Mouse (Mus musculus) skeletal muscle tissue, adult 2 months (tissue): Measurements from ENCODE around the gene Agap1.

Experiments used
- DNase-seq: peaks from one replicate; pipeline ENCODE4 v3.0.0-alpha.2; 2012; ENCODE audit warnings: low read depth, low spot score

The Agap1 gene

DNA sequence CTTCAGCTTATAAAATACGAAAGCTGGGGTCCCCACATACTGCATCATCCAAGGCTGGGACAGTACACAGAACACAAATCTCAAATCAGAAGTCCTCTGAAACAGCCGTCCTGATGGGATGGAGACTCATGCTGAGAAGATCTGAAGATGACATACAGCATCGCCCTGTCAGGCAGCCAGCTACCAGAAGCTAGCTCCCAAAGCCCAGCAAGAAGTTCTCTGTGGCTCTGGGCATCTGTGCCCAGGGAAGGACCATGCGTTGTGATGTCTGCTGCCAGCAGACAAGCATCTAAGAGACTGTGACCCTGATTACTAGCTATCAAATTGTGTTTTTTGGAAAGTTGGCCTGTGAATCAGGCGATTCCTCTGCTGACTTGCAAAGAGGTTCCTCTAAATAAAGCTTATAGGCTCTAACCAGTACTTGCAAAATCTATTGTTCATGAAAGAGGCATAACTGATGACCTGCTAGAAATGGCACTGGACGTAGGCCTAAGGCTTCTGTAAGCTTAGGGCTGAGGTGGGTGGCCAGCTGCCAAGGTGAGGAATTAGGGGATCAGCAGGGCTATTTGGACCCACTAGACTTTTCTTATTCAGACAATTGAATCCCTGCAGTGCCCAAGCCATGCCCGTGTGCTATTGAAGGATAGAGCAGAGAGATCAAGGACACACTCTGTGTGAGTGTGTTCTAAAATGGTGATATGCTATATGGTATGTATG is 121.7 kb downstream of the Agap1 start:
- no peak for DNase-seq

DNA sequence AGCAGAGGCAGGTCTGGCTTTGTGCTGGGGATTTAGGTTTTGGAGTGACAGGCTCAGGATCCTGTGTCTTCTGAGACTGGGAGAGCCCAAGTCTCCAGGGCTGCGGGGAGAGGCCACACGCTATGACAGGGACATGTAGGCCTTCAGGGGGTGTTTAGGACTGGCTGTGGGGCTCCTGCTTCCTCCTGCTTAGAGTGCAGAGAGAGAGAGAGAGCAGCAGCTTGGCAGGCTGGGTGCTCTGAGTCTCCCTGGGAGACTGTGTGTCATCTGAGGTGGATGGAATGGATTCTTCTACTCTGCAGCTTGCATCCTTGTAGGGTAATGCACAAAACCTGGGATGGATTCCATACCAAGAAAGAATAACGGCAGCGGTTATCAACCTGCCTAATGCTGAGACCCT is 122.4 kb downstream of the Agap1 start:
- DNase-seq, result peak; percentile 82

DNA sequence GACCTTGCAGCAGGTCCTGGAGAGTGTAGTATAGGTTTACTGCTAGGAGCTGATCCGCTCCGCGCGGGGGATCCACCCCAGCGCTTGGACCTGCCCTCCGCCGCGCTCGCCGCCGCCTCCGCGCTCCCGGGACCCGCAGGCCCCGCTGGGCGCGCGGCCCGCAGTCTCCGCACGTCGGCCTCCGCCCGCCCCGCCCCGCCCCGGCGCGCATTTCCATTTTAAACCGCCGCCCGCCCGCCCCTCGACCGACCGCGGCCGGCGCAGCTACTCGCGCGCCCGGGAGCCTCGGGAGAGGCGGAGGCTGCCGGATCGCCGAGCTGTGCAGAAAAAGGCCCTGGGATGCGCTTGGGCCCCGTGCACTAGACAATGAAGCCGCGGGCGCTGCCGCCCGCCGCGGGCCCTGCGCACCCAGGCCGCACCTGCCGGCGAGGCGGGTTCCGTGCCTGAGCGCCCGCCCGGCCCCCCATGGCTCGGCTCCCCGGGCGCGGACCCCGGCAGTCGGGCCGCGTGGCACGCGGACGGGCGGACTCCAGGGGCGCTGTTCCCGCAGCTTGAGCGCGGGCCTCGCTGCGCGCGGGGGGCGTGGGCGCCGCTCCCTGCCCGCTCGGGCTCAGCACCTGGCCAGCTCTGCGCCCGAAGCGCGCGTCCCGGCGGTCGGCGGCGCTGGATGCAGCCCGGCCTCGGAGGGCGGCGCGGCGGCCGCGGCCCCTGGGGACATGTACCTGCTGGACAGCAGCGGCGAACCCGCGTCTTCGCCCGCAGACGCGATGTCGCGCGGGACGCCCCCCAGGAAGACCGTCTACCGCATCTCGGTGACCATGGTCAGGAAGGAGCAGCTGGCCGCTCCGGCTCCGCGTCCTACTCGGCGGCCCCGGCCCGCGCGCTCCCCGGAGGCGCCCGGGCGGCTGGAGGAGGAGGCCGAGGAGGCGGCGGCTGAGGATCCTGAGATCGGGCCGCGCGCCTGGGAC is 125.7 kb downstream of the Agap1 start:
- peak; percentile 62 for DNase-seq

DNA sequence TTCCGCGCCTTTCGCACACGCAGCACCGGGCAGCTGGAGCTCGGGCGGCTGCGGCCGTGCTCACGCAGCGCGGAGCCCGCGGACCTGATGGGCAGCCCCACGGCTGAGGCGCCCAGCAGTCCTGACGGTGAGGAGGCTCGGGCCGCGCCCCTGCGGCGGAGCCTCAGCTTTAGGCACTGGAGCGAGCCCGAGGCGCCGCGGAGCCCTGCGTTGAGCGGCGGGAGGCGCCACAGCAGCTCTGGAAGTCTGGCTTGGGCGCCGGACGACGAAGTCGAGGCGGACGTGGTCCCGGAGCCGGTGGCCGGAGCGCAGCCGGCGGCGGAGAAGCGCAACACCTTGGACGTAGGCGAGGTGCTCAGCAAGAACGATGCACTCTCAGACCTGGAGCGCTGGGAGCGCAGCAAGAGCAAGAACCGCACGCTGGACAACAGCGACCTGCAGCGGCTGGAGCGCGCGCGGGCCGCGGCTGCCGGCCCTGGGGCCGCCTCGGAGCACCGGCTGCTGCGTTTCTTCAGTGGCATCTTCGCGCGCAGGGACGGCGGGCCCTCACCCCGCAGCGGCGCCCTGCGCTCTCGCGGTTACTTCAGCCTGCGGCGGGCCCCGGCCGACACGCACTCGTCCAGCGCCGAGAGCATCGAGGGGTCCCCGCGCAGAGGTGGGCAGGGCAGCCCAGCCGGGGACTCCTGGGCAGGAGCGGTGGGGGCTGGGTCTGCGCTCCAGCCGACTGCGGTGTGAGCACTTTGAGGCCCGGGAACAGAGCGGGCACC is 126.6 kb downstream of the Agap1 start:
- peak; percentile 52 for DNase-seq

DNA sequence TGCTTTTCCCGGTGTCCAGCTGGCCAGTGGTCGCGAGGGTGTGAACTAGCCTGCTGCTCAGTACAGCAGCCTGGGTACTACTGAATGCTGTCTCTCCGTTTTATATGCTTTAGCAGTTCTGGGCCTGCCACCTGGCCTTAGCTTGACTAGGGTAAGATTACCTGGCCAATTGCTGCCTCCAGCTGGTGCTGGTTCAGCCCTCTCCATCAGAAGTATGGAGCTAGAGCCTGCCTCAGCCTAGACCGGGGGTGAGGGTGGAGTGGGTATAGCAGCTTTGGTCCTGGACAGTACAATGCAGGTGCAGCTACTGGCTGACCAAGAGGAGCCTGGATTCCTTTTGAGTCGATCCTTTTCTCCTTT is 127.1 kb downstream of the Agap1 start:
- DNase-seq, result no peak

DNA sequence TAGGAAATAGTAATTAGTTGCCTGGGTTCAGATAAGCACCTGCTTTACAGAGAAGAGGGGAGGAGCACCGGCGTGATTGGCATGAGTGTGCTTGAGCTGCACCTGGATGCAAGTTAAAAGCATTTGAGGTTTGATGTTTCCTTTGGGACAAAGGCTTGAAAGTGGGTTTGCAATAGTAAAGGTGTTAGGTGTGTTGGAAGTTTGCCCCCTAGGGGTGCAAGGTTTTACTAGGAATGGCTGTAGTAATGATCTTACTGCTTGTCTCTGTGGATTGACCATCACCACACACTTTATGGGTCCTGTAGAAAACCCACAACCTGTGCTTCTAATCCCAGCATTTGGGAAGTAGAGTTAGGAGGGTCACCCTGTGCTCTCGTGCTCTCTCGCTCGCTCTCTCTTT is 128.8 kb downstream of the Agap1 start:
- no peak for DNase-seq

DNA sequence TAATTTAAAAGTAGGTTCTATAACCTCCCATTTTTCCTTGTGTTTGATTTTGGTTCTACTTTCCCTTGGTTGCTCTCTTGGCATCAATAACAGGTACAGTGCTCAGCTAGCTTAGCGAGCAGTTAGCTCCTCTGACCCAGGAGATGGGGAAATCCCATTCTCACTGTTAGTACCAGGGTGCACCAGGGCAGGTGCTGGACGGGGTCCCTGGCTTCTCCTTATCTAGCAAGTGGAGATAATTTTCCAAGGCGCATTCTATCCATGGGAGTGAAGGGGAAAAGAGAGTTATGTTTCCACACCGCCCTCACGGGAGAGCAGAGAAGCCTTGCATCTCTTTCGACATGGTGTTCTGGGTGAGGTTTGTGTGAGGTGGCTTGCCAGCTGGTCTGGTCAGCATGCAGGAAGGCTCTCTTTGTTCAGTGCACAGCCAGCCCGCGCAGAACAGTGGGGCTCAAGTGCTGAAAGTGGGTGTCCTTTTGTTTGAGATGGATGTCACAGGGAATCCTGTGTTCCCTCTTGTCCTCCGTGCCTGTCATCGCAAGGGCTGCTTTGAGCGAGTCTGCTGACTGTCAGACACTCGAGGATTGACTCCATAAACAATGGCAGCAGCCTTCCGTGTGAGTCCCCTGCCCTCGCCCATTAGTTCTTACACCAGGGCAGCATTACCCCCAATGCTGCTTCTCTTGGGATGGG is 132.5 kb downstream of the Agap1 start:
- DNase-seq, result no peak

DNA sequence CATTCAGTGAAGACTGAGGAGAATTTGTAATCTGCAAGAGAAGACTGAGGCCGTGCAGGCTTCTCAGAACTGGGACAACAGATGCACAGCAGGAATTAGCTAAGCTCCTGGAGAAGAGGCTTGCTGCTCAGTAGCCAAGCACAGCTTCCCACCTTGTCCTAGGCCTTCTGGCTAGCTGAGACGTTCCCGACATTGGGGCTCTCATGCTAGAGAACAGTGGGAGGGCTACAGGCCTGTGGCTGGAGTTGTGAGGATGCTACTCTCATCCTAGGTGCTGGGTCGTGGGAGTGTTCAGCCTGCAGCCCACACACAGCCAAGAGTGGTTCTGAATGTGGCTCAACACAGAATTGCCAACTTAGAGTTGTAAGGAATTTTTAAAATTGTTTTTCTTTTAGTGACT is 133.5 kb downstream of the Agap1 start:
- DNase-seq, result no peak

DNA sequence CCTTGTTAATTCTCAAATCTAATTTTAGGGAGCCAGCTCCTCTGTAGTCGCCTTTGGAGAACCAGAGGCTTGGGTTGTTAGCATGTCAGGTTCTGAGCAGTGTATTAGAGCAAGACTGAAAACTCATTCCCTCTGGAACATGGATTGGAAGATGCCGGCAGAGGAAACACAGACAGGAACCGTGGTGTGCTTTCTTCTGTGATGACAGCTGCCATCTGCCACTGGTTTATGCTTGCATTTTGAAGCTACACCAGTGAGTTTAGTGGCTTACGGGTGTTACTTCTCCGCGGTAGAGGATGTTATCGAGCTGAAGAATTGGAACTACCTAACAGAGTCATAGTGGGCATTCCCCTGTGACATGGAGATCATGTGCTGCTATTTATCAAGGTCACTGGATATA is 136.4 kb downstream of the Agap1 start:
- no peak for DNase-seq

DNA sequence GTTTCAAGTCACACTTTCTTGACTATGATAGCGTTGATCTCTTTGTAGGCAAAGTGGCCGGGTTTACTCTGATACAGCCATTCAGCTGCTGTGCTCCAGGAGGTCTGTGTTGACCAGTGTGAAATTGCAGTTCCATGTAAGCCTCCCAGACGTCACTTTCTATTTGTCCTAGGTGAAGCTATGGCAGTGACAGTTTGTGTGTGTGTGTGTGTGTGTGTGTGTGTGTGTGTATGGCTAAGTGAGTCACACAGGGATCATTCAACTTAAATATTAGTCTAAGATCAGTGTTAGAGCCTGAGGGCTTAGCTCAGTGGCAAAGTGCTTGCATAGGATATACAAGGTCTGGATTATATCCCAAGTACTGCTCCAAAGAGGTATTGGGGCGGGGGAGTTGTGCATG is 138.6 kb downstream of the Agap1 start:
- no peak for DNase-seq

DNA sequence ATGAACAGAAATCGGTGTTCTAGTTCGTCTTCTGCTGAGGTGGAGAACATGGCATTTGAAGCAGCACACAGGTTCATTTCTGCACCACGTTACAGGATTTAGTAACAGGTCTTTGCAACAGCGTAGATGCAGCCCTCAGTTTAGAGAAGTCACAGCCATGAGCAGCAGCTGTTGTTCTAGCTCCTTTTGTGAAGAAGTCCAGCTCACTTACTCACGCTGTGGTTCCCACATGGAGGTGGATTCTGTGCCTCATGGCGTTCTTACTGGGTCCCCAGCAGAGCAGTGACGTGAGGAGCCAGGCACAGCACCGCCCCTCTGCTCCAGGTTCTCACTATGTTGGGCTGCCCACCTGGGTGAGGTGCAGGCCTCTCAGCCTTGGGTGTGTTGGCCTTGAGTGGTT is 140.4 kb downstream of the Agap1 start:
- no peak for DNase-seq

DNA sequence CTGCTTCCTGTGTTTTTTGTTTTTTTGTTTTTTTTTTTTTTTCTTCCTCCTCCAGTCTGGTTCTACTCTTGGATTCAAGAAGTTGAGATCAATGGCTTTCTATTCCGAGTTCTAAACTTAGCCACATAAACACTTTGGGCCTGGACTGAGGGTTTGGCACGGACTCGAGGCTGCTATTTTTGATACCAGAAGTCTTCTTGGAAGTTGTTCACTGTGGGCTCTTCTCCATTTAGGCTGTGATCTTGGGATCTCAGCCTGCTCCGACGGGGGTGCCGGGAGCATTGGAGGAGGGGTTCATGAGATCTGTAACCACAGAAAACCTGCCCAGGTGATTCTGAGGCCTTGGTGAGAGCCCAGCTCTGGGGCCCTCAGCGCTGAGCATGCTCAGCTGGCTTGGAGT is 140.8 kb downstream of the Agap1 start:
- DNase-seq, result peak; percentile 63

DNA sequence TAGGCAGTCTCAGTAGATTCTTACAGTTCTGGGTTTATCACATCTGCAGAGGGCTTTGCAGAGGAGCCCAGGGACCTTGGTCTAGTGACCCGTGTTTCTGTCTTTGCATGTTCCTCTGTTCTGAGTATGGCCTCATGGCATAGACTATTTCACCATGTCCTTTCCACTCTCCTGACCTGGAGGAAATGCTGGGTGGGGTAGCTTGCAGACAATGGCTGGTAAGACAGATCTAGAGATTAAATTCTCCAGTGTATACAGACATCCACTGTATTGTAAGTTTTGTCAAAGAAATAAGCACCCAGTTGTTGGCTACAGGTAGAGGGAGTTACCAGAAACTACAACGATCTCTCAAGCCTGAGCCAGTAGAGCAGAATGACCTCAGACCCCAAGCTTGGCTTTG is 141.6 kb downstream of the Agap1 start:
- DNase-seq, result no peak

DNA sequence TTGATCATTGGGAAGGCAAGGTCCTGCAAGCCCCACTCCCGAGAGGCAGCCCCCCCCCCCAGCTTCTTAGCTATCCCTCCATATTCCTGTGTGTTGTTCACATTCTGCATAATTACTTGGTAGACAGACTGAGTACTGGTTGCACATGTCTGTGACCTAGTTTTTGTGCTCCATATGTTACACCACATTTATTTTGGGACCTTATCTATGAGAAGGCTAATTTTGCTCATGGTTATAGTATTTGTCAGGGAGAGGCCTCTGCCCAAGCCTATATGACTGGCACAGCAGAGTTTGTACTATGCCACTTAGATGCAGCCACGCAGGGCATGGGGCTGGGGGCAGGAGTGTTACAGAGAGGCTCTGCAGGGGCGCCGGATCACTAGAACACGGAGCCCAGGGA is 144.3 kb downstream of the Agap1 start:
- no peak for DNase-seq

DNA sequence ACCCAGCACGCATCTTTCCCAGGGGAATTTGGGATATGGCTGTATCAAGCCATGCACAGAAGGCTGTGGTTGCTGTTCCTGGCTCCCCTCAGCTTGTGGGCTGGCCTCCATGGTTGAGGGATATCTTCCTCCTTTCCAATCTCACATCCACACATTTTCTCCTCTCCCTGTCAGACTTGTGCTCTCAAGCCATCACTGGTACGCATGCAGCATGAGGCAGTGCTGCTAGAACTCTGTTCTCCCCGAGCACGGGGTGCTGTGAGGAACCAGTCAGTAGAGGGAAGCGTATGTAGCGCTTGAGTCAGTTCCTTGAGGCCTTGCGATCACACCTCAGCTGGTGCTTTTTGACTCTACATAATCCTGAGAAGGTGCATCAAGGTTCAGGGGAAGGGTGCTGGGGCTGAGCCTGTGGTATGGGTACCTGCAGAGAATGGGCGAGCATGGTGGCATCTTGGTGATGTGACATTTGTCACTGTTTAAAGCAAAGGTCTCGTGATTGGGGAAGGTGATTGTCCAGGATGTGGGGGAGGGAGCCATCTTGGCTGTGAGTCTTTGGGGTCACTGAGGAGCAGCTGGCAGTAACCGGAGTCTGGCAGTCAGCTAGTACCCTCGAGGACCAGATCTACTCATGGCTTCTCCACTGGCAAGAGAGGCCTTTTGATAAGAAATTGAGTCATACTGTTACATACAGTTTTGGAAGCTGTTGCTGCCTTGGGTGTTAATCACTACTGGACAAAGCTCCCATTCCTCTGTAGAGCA is 145.6 kb downstream of the Agap1 start:
- no peak for DNase-seq

DNA sequence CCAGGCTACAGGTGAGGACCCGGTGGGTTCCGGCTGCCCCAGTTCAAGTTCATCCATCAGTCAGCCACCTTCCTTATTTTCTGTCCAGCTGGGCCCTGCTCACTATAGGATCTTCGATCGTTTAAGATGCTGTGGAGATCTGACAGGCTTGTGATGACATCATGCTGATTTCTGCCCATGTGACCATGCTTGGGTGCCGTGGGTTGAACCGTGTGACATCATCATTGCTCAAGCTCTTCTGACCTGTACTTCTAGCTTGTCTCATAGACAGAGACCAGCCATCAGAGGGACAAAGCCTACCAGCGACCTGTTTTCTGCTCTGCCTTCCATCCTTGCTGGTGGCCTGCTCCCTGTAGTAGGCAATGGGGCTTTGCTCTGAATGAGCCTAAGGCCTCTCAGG is 146.7 kb downstream of the Agap1 start:
- no peak for DNase-seq

DNA sequence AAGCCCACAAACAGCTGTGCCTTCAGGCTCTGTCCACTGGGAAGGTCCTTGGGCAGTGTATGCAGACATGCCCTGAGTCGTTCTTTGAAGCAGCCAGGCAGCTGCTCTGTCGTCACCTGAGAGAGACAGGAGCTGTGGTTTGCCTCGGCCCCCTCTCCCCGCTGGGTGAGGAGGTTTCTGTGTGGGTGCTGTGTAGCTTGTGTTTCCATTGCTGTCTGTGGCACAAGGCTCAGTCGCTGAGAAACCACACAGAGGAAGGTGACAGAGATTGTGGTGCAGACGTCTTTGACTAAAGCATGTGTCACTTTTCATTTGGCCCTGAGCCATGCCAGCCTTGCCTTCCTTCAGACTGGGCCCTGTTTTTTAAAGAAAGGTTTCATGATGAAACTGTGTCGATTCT is 148.3 kb downstream of the Agap1 start:
- DNase-seq, result no peak

DNA sequence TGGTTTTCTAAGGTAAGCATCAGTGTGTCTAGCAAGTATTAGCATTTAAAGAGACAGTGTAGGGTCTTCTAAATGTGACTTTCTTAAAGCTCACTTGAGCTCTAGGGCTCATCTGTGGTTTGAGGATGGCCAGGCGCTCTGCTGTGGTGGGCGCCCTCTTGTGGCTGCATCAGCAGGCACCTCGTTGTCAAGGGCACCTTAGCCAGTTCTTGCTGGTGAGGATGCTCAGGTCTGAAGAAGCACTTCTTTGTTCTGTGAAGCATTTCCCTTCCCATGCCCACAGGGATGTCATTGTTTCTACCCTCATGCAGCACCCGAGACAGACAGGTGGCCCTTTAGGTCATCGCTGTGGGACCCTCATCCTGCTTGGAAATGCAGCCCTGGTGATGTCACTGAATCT is 152.0 kb downstream of the Agap1 start:
- DNase-seq, result no peak

DNA sequence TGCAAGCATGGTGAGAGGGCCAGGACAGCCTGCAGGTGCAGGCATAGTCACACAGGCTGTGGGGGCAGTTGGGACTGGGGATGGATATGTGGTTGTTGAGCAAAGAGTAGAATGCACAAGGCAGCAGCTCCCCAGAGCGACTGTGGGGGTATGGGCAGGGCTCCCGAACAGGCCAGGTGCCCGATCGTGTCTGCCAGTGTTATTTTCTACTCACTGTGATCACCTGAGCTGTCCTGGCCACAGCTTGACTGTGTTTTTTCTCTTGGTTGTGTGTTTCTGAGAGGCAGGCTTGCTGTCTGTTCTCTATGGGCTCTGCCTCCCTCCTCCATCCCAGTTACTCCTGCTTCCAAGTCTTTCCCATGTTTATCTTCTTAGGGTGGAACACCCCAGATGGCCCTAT is 154.2 kb downstream of the Agap1 start:
- DNase-seq, result no peak

DNA sequence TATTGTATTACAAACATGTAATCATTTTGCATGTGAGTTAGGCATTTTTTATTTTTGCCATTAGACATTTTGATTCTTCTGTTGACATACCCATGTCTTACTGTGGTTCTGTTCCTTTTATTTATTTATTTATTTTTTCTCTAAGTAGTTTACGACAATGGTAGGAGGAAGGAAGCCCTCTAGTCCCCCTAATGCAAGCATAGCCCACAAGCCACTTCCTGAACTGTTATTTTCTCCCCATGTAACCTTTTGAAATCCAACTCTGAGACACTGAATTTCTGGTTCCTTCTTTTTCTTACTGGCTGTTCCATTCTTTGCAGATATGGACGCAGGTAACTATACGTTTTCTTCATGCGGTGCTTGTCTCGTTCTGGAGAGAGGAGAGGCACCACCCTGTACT is 155.4 kb downstream of the Agap1 start:
- no peak for DNase-seq

DNA sequence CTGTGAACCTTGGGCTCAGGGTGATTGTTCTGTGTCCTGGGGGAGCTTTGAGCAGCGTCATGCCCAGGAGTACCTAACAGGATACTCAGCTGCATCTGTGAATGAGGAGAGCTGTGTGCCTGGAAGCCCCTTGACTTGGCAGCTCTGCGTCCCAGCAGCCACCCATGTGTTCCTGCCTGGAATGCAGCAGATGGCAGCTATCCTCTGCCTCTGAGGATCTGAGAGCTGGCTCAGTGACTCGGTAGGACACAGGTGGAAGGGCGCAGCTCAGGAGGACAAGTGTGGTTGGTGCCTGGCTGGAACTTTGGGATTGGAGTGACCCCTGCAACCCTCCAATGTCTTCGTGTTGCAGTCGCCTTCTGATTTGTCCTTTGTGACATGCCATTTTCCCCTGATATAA is 156.9 kb downstream of the Agap1 start:
- DNase-seq, result no peak
